Mouse (Mus musculus): ENCODE measurements around the gene Gm42421. TPM values are rescaled to one million over a fixed set of nuclear protein-coding genes. Genes with fewer than 3 reads are reported as not detected.

The Gm42421 gene
- polyA plus RNA-seq, 1 experiment from 2014 or later: 0.61 TPM

DNA sequence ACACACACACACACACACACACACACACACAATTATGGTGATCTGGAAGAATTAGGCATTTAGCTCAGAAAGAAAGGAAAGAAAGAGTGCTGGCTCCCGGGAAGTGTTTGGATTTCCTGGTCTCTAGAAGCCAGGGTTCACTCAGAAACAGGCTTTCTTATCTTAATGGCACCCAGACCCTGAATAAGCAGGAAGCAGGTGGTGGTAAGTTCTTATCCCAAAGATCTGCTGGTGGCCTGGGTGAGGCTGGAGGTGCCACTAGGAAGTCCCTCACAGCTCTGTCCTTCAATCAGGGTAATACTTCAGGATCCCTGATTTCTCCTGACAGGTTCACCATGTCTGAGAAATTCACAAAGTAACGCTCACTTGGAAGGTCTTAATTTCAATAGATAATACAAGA, 54.4 kb downstream of the Gm42421 start:
- 92% methylated on average over 2 of the region's 2 CpGs for WGBS
- Histone ChIP-seq H3K4me3 (no peak overlapping the region), H3K36me3 (replicated peaks) (peaks cover 42% of the 10 kb centered on the region), H3K9me3 (no peaks in the 10 kb centered on the region), H3K4me1 (peaks cover 8% of the 10 kb centered on the region), H3K27me3 (ENCODE audit: poor library complexity, severe bottlenecking) (no peaks in the 10 kb centered on the region), H3K27ac (no peak overlapping the region)
- no peak for DNase-seq (ENCODE audit: extremely low spot score, low spot score)

DNA sequence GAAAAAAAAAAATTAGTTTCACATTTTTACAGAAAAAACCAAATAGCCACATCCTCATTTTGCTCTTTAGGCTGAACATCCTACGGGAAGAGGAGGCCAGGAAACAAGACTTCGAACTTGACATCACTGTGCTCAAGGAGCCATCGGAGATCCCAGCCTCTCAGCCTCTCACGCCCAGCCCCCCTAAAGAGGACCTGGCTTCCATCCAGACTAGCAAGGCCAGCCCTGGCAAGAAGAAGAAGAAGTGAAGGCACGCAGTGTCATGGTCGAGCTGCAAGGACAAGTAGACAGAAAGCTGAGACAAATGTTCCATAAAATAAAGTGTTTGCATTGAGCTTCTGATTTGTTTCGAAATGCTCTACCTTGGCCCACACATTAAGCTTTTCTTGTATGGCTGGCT, 57.4 kb downstream of the Gm42421 start:
- DNase-seq (ENCODE audit: extremely low spot score, low spot score): no peak
- peaks cover 72% of the 10 kb centered on the region for H3K36me3 ChIP-seq (replicated peaks)
- 90% methylated on average over 7 of the region's 7 CpGs for WGBS

More for the DNA sequence above, 57.4 kb downstream of the Gm42421 start:
- H3K4me1 ChIP-seq: peaks cover 8% of the 10 kb centered on the region
- no peaks in the 10 kb centered on the region for H3K27me3 ChIP-seq (ENCODE audit: poor library complexity, severe bottlenecking)
- H3K4me3 ChIP-seq: no peak overlapping the region
- H3K27ac ChIP-seq: no peak overlapping the region
- no peaks in the 10 kb centered on the region for H3K9me3 ChIP-seq

Other genes starting within 250 kb of the Gm42421 start
- gene Usp42, start 195.9 kb upstream of the Gm42421 start, polyA plus RNA-seq (2016; fragmentation: Nextera tagmentation; extraction: Ambion mirVana): 29.1 and 29.8 TPM in 2 replicates
- gene Eif2ak1, start 110.4 kb upstream of the Gm42421 start, polyA plus RNA-seq (2016; fragmentation: Nextera tagmentation; extraction: Ambion mirVana): 46.6 and 47.4 TPM in 2 replicates
- gene Ankrd61, start 30.5 kb upstream of the Gm42421 start, polyA plus RNA-seq (2016; fragmentation: Nextera tagmentation; extraction: Ambion mirVana): 0.31 and 0.36 TPM in 2 replicates
- 141 TPM in 2 replicates for gene Aimp2, start 18.3 kb upstream of the Gm42421 start, polyA plus RNA-seq (2016; fragmentation: Nextera tagmentation; extraction: Ambion mirVana)
- 40.8 and 41.5 TPM in 2 replicates for gene Pms2, start 18.2 kb upstream of the Gm42421 start, polyA plus RNA-seq (2016; fragmentation: Nextera tagmentation; extraction: Ambion mirVana)
- 0.43 and 0.64 TPM in 2 replicates for gene Rsph10b, start 4.9 kb downstream of the Gm42421 start, polyA plus RNA-seq (2016; fragmentation: Nextera tagmentation; extraction: Ambion mirVana)
- 104 and 107 TPM in 2 replicates for gene Ccz1, start 86.7 kb downstream of the Gm42421 start, polyA plus RNA-seq (2016; fragmentation: Nextera tagmentation; extraction: Ambion mirVana)
- not detected in 2 replicates for gene Ocm, start 98.5 kb downstream of the Gm42421 start, polyA plus RNA-seq (2016; fragmentation: Nextera tagmentation; extraction: Ambion mirVana)
- 5.5 and 5.7 TPM in 2 replicates for gene Lmtk2, start 172.3 kb downstream of the Gm42421 start, polyA plus RNA-seq (2016; fragmentation: Nextera tagmentation; extraction: Ambion mirVana)

Measured in forebrain, embryonic 10.5 days (tissue).